Mouse (Mus musculus) A20 (cell line): ENCODE results near the gene Rab42.

ENCODE experiments used
- DNase-seq: peaks from one replicate; pipeline ENCODE4 v3.0.0-alpha.2; 2011; ENCODE audit warnings: low read depth, low spot score

Rab42 gene

DNA sequence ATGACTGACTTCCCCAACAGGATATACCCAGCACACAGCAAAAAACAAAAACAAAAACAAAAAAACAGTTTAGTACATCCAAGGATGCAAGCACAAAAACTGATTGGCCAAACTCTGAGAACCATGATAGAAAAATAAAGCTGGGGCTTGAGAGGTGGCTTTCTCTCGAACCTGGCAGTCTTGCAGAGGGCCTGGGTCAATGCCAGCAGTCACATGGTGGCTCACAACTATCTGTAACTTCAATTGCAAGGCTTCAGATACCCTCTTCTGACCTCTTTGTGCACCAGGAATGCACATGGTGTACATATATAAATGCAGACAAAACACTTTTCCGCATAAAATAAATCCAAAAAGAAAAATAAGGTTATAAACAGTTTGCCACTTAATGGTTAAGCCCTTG is 30.0 kb downstream of the Rab42 start:
- DNase-seq, result peak; percentile 59

DNA sequence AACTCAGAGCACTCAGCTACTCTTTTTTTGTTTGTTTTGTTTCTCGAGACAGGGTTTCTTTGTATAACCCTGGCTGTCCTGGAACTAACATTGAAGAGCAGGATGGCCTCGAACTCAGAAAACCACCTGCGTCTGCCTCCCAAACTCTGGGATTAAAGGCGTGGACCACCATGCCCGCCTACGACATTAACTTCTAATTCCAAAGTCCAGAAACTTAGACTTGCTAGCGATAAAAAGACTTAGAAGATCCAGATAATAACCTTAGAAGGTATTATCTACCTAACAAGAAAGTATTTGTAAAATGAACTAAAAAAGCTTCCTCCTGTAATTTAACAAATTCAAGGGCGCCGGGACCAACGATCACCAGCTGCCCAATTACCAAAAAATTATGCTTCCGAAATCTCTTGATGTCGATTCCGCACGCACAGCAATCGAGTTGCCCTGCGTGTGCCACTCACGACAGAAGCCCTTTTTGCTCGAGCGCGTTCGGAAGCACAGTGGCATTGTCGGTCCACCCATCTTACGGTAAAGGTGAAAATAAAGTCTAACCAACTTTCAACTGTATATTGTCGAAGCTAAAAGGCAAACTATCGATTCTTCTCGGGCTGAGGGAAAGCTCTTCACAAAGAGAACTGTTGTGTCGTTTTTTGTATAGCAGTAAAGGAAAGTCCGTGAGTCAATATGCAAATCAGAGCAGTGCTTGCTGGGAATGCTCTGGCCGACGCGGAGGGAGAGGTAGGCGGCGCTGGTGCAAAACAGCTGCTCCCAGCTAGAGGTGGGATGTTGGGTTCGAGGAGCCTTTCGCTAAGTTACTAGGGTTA is 33.2 kb downstream of the Rab42 start:
- DNase-seq, result peak; percentile 95

DNA sequence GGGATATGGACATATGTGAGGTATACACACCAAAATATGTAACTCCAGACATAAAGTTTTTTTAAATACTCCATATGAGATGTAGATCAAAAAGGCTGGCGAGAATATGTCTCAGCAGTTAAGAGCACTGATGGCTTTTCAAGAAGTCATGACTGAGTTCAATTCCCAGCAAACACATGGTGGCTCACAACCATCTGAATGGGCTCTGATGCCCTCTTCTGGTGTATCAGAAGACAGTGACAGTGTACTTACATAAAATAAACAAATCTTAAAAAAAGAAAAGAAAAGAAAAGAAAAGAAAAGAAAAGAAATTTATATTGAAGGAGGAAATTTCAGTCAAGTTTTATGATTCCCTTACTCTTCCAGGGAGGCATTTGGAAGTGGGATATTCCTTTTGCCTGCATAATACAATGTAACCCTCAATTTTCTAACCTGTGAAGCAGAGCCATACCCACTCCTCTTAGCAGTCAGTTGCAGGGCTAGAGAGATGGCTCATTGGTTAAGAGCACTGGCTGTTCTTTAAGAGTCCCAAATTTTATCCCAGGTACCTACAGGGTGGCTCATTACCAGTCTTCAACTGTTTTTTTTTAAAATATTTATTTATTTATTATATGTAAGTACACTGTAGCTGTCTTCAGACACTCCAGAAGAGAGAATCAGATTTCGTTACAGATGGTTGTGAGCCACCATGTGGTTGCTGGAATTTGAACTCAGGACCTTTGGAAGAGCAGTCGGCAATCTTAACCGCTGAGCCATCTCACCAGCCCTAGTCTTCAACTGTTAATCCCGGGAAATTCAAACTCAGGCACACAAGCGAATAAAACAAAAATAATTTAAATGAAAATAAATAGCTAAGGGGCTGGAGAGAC is 34.1 kb downstream of the Rab42 start:
- DNase-seq, result peak; percentile 80

DNA sequence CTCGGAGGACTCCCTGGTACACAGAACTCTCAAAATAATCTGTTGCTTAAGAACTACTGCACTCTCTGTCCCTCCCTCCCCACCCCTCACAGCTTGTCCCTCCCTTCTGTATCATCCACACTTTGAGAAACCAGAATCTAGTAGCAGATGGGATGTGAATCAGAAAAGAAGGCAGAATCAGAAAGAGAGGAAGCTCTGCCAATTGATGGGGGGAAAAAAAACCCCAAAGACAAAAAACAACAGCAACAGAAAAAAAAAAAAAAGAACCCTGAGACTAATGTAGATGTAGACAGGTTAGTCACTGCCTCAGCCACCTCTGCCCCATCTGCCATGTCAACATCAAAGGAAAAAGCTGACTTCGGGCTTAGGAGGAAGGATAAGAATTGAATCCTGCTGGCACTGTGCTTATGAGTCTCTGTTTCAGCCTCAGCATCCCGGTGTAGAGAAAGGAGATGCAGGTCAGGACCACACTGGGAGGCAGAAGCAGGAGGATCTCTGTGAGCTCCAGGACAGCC is 36.3 kb downstream of the Rab42 start:
- DNase-seq, result no peak

DNA sequence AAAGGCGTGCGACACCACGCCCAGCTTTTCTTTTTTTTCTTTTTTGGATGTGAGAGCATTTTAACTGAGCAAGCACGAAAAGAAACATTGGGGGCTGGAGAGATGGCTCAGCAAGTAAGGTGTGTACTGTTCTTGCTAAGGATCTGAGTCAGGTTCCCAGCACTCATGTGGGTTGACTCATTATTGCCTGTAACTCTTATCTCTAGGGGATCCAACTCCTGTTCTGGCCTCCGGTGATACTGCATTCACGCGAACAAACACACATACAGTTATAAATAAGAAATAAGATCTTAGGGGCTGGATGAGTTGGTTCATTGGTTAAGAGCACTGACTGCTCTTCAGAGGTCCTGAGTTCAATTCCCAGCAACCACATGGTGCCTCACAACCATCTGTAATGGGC is 39.9 kb downstream of the Rab42 start:
- DNase-seq, result no peak

DNA sequence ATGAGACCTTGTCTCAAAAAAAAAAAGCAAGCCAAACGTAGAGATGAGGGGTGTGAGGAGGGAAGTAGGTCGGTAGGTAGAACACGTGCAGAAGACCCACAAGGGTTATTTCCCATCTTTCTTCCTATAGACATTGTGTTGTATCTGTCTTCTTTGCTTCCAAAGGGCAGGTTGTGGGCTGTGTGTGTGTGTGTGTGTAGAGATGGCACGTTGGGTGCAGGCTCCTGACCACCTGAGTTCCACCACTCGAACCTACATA is 40.9 kb downstream of the Rab42 start:
- DNase-seq, result no peak

DNA sequence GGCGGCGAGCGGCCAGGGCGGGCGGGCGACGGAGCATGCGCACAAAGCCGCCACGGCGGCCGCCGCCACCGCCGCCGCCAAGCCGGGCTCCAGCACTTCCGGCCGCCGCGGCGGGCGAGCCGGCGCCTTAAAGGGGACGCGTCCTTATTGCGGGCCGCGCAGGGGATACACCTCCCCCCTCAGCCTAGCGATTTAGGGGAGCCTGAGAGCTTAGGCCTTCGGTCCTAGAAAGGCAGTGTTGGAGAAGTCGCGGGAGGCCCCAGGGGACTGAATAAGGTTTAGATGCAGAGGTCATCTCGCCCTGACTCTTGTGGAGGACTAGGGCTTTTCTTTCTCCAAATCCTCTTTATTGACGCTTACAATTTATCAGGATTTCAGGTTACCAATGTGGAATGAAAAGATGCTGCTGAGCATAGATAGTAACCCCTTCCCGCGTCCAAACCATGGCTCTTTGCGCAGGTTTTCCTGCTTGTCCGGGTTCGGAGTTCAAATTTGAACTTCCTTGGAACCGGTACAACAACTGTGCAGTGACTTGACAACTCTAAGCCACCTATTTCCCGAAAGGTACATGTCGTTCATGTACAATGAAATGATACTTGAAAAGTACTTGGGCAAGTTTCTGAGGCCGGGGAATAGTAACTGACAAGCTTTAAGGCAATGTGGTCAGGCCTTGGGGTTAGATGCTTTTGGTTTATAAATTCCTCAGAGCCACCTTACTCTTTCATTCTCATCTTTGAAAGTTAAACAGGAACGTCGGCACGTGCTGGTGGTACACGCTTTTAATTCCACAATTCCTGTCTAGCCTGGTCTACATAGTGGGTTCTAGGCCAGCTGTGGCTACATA is 41.4 kb downstream of the Rab42 start, which contains the start of gene Gmeb1:
Gmeb1 (minus strand) TSS at position 89 of the 844 bp plus-strand sequence.
- peak; percentile 89 for DNase-seq

DNA sequence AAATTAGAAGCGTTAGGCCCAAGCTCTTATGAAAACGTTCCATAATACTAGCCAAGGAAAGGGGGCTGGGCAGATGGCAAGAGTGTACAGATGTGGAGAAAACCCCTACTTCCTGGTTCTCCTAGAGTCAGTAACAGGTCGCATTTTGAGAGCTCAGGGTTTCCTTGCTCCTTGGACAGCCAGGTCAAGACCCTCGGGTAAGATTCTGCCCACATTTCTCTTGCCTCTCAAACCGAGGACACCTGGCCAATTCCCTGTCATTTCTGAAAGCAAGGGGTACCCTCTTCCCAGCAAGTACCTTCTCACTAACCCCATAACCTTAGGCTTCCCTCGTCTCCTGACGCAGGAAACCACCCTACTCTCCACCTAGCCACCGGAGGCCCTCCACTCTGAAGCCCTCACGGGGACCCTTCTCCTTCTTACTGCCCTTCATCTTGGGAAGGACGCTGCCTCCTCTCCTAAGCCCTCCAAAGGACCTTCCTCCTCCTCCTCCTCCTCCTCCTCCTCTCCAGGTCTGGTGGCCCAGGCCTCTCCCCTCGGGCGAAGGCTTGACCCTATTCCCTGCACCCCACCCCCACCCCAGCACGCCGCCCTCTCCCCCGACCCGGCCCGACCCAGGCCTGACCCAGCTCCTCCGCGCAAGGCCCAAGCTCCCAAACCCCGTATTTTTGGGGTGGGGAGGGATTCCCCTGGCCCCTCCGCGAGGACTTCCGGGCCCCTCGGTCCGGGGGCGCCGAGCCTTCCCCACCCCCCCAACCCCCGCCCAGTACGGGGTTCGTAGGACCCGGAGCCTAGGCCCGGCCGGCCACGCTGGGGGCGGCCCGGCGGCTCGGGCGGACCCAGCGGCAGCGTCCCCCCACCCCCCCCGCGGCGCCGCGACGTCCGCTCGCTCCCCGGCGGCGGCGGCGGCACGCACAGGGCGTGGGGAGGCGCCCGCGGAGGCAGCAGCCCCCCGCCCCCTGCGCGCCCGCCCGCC is 42.5 kb downstream of the Rab42 start:
- peak; percentile 72 for DNase-seq

DNA sequence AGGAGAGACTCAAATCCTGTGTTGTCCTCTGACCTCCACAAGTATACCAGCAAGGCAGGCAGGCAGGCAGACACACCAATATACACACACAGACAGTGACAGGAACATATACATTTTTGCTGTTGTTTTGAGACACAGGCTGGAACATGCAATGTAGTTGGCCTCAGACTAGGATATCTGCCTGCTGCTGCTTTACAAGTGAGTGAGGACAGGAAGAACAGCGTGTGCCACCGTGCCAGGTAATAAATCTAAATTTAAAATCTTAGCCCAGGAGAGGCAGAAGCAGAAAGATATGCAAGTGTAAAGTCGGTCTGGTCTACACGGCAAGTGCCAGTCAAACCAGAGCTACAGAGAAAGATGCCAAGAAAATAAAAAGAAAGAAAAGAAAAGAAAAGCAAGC is 43.9 kb downstream of the Rab42 start:
- DNase-seq, result no peak

DNA sequence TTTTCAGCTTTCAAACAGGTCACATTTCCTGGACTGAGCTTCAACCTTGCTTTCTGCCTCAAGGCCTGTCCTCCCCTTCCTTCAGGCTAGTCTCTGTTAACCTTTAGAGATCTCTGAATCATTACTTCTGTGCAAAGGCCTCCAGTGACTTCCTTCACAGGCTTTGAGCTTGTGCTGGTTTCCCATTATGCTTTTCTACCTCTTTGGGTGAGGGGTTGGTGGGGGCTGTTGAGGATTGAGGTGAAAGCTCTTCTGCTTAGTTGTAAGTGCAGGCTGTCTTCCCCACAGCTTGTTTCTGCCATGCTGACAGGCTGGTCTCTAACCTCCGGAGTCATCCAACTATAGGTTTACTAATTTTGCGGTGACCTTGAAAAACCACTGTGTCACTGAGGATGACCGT is 46.8 kb downstream of the Rab42 start:
- DNase-seq, result no peak

DNA sequence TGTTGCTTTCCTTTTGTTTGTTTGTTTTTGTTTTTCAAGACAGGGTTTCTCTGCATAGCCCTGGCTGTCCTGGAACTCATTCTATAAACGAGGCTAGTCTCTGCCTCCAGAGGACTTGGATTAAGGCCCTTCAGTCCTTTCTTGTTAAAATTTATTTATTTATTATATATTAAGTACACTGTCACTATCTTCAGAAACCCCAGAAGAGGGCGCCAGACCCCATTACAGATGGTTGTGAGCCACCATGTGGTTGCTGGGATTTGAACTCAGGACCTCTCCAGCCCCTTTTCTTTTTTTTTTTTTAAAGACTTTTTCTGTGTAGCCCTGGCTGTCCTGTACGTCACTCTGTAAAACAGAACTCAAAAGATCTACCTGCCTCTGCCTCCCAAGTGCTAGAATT is 48.2 kb downstream of the Rab42 start:
- no peak for DNase-seq

DNA sequence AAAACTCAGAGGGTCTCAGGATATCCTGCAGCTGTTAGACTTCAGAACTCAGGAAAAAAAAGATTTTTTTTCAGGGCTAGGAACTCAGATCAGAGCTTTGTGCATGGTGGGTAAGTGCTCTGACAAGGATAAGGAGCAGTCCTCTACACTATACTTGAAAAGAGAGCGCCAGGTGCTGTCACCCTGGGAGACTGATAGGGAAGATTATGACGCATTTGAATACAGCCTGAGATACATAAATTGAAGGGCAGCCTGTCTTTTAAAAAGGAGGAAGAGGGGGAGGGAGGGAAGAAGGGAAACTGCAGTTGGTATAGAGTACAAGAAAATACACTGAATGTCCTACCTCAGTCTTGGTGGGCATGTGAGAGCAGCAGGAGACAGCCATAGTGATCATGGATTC is 49.6 kb downstream of the Rab42 start:
- DNase-seq, result no peak

DNA sequence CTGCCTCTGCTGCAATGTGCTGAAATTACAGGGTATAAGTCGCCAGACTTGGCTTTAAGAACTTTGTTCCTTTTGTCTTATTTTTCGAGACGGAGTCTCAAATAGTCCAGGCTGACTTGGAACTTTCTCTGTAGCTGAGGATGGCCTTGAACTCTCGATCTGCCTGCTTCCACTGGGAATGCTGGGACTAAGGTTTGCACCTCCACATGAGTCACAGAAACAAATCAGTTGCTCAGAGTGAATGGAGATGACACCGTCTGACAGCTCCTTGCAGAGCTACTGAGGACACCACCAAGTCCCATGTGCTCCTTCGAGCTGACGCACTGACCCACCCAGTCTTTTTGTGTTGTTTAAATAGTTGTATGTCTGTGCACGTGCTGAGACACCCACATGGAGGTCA is 50.1 kb downstream of the Rab42 start:
- DNase-seq, result no peak
